Mouse (Mus musculus) stomach, embryonic 16.5 days (tissue): Measurements from ENCODE around the gene Tm2d3. TPM values are rescaled to one million over a fixed set of nuclear protein-coding genes. Genes with fewer than 3 reads are reported as not detected.
A peak's percentile ranks its signal among the peaks of the same experiment; 100 is the strongest.

Experiments
- ATAC-seq: fragments of 200-750 bp; cut with Nextera tagmentation; 2 replicates; pipeline ENCODE4 v1.8.0; 2017; ENCODE audit warnings: moderate number of reproducible peaks, moderate TSS enrichment; ENCODE audit not compliant: insufficient read depth, low FRiP score
- H3K27ac ChIP-seq: fragments of 300-500 bp; sonication (generic); 2 replicates; pipeline ENCODE4 v1.5.1; 2014; ENCODE audit warnings: low read length
- H3K27me3 ChIP-seq: fragments of 300-500 bp; sonication (generic); 2 replicates; pipeline ENCODE4 v1.6.1; 2014; ENCODE audit warnings: low read length, control low read depth, mixed read lengths; ENCODE audit not compliant: control insufficient read depth, insufficient read depth
- H3K36me3 ChIP-seq: fragments of 300-500 bp; sonication (generic); 2 replicates; pipeline ENCODE4 v1.6.1; 2014; ENCODE audit warnings: low read length; ENCODE audit not compliant: control insufficient read depth, insufficient read depth
- H3K4me1 ChIP-seq: fragments of 300-500 bp; sonication (generic); 2 replicates; pipeline ENCODE4 v1.6.1; 2014; ENCODE audit warnings: low read length, control low read depth, mixed read lengths; ENCODE audit not compliant: control insufficient read depth, insufficient read depth
- H3K4me2 ChIP-seq: fragments of 300-500 bp; sonication (generic); 2 replicates; pipeline ENCODE4 v1.6.1; 2014; ENCODE audit warnings: low read depth, low read length, mixed read lengths
- H3K4me3 ChIP-seq: fragments of 300-500 bp; sonication (generic); replicated peaks from 2 replicates; pipeline ENCODE4 v1.5.1; 2014; ENCODE audit warnings: mild to moderate bottlenecking, low read length
- H3K9ac ChIP-seq: fragments of 300-500 bp; sonication (generic); 2 replicates; pipeline ENCODE4 v1.6.1; 2014; ENCODE audit warnings: low read length
- H3K9me3 ChIP-seq: fragments of 300-500 bp; sonication (generic); replicated peaks from 2 replicates; pipeline ENCODE4 v1.6.1; 2016; ENCODE audit warnings: low read length, control low read depth; ENCODE audit not compliant: control insufficient read depth
- WGBS: fragments of 180-500 bp; shearing (Covaris S2); extraction: QIAGEN DNeasy Blood & Tissue Kit; methylation state at CpG from one replicate; pipeline ENCODE4 v1.1.7; 2014; 5-methylcytosine and 5-hydroxymethylcytosine counted together
- polyA plus RNA-seq: library from polyadenylated mRNA; unstranded; fragments of >200 nt; fragmentation: Nextera tagmentation; extraction: Ambion mirVana; gene quantifications from 2 replicates; pipeline ENCODE4 v1.2.1, GENCODE M21; 2015

Gene Tm2d3
- polyA plus RNA-seq, 1 experiment from 2014 or later, result 87.9 TPM

- H3K27me3 ChIP-seq, result no peaks in the 10 kb centered on the region
- peak overlapping the region; percentile 87 for H3K9ac ChIP-seq
- H3K4me1 ChIP-seq, result peaks cover 15% of the 10 kb centered on the region
- peaks cover 8% of the 10 kb centered on the region; the same call in 1 of the 2 replicates for H3K36me3 ChIP-seq
- peak overlapping the region; percentile 81 for H3K4me3 ChIP-seq
- whole genome bisulfite sequencing, result under 1% methylated on average over 52 of the region's 52 CpGs
- peak overlapping the region; percentile 74 for H3K4me2 ChIP-seq
- no peaks in the 10 kb centered on the region for H3K9me3 ChIP-seq
- peak overlapping the region; percentile 92 for H3K27ac ChIP-seq
- ATAC-seq, result peak; percentile 92
These were observed 2.4 kb downstream of the Tm2d3 start for GRCm38 (mm10) chr7:65693301-65693821.

- Histone ChIP-seq H3K4me1 (peaks cover 15% of the 10 kb centered on the region), H3K27ac (no peak overlapping the region), H3K4me2 (no peak overlapping the region), H3K36me3 (peaks cover 10% of the 10 kb centered on the region; the same call in 1 of the 2 replicates), H3K9ac (no peak overlapping the region), H3K27me3 (no peaks in the 10 kb centered on the region), H3K9me3 (no peaks in the 10 kb centered on the region), H3K4me3 (no peak overlapping the region)
- no peak for ATAC-seq
- WGBS, result 51% methylated on average over 2 of the region's 2 CpGs
These were observed 5.5 kb downstream of the Tm2d3 start for GRCm38 (mm10) chr7:65696450-65696849.

GRCm38 (mm10) chr7:65702076-65702475 is 11.1 kb downstream of the Tm2d3 start:
- Histone ChIP-seq H3K9ac (no peak overlapping the region), H3K36me3 (0 out of 2 replicates have a peak, but pooled peaks cover 11% of the 10 kb centered on the region)

GRCm38 (mm10) chr7:65704818-65705242 is 13.9 kb downstream of the Tm2d3 start:
- Histone ChIP-seq H3K4me1 (0 out of 2 replicates have a peak, but pooled peaks cover 3% of the 10 kb centered on the region), H3K4me3 (peak overlapping the region; percentile 37), H3K4me2 (peak overlapping the region; percentile 49), H3K27ac (no peak overlapping the region; the same call in 1 of the 2 replicates), H3K27me3 (no peaks in the 10 kb centered on the region; the same call in 1 of the 2 replicates), H3K9ac (peak overlapping the region; percentile 43), H3K36me3 (0 out of 2 replicates have a peak, but pooled peaks cover 4% of the 10 kb centered on the region), H3K9me3 (no peaks in the 10 kb centered on the region)
- ATAC-seq, result peak; percentile 73; the same call in 1 of the 2 replicates
- WGBS, result 8% methylated on average over 10 of the region's 10 CpGs

More at GRCm38 (mm10) chr7:65702076-65702475, 11.1 kb downstream of the Tm2d3 start:
- ATAC-seq, result no peak
- no peaks in the 10 kb centered on the region; the same call in 1 of the 2 replicates for H3K27me3 ChIP-seq
- H3K4me2 ChIP-seq, result no peak overlapping the region
- H3K4me1 ChIP-seq, result 0 out of 2 replicates have a peak, but pooled peaks cover 3% of the 10 kb centered on the region
- no peaks in the 10 kb centered on the region for H3K9me3 ChIP-seq
- H3K4me3 ChIP-seq, result no peak overlapping the region
- 93% methylated on average over 7 of the region's 7 CpGs for WGBS
- no peak overlapping the region for H3K27ac ChIP-seq

GRCm38 (mm10) chr7:65708506-65708905 is 17.5 kb downstream of the Tm2d3 start:
- ATAC-seq, result no peak
- no peaks in the 10 kb centered on the region for H3K36me3 ChIP-seq
- no peak overlapping the region for H3K27ac ChIP-seq
- WGBS, result 92% methylated on average over 1 of the region's 1 CpGs
- H3K4me2 ChIP-seq, result no peak overlapping the region
- H3K4me3 ChIP-seq, result no peak overlapping the region
- H3K27me3 ChIP-seq, result no peaks in the 10 kb centered on the region; the same call in 1 of the 2 replicates
- H3K9ac ChIP-seq, result no peak overlapping the region
- 0 out of 2 replicates have a peak, but pooled peaks cover 3% of the 10 kb centered on the region for H3K4me1 ChIP-seq
- H3K9me3 ChIP-seq, result no peaks in the 10 kb centered on the region

GRCm38 (mm10) chr7:65710301-65710700 is 19.3 kb downstream of the Tm2d3 start:
- no peaks in the 10 kb centered on the region for H3K4me1 ChIP-seq
- 88% methylated on average over 3 of the region's 3 CpGs for WGBS
- H3K4me2 ChIP-seq, result no peak overlapping the region
- no peak for ATAC-seq
- H3K4me3 ChIP-seq, result no peak overlapping the region
- no peak overlapping the region for H3K9ac ChIP-seq
- H3K9me3 ChIP-seq, result no peaks in the 10 kb centered on the region
- H3K27ac ChIP-seq, result no peak overlapping the region
- no peaks in the 10 kb centered on the region; the same call in 1 of the 2 replicates for H3K27me3 ChIP-seq
- no peaks in the 10 kb centered on the region for H3K36me3 ChIP-seq

- ATAC-seq, result no peak
These were observed 22.8 kb downstream of the Tm2d3 start for GRCm38 (mm10) chr7:65713782-65714181.

GRCm38 (mm10) chr7:65714304-65714703 is 23.3 kb downstream of the Tm2d3 start:
- ATAC-seq, result no peak
- no peaks in the 10 kb centered on the region for H3K27me3 ChIP-seq
- H3K4me2 ChIP-seq, result no peak overlapping the region
- H3K36me3 ChIP-seq, result no peaks in the 10 kb centered on the region
- no peak overlapping the region for H3K4me3 ChIP-seq
- 64% methylated on average over 4 of the region's 4 CpGs for WGBS
- H3K9me3 ChIP-seq, result no peaks in the 10 kb centered on the region
- H3K27ac ChIP-seq, result no peak overlapping the region
- H3K9ac ChIP-seq, result no peak overlapping the region
- H3K4me1 ChIP-seq, result no peaks in the 10 kb centered on the region

More at GRCm38 (mm10) chr7:65713782-65714181, 22.8 kb downstream of the Tm2d3 start:
- Histone ChIP-seq H3K4me1 (no peaks in the 10 kb centered on the region), H3K4me2 (no peak overlapping the region), H3K36me3 (no peaks in the 10 kb centered on the region), H3K9me3 (no peaks in the 10 kb centered on the region), H3K9ac (no peak overlapping the region), H3K4me3 (no peak overlapping the region), H3K27ac (no peak overlapping the region), H3K27me3 (no peaks in the 10 kb centered on the region)
- 63% methylated on average over 5 of the region's 5 CpGs for WGBS

- H3K4me1 ChIP-seq, result no peaks in the 10 kb centered on the region
- 67% methylated on average over 2 of the region's 2 CpGs for WGBS
These were observed 43.1 kb downstream of the Tm2d3 start for GRCm38 (mm10) chr7:65734024-65734423.

More at GRCm38 (mm10) chr7:65734024-65734423, 43.1 kb downstream of the Tm2d3 start:
- no peaks in the 10 kb centered on the region for H3K36me3 ChIP-seq
- no peak for ATAC-seq
- H3K9me3 ChIP-seq, result no peaks in the 10 kb centered on the region
- no peak overlapping the region for H3K9ac ChIP-seq
- no peaks in the 10 kb centered on the region for H3K27me3 ChIP-seq
- no peak overlapping the region for H3K27ac ChIP-seq
- no peak overlapping the region for H3K4me2 ChIP-seq
- no peak overlapping the region for H3K4me3 ChIP-seq
